Mouse (Mus musculus) testis, postnatal 10 days (tissue): Measurements from ENCODE around the gene Actg2.

ENCODE experiments used
- DNase-seq: peaks from one replicate; pipeline ENCODE4 v3.0.0; 2021; ENCODE audit warnings: low spot score

Gene Actg2

DNA sequence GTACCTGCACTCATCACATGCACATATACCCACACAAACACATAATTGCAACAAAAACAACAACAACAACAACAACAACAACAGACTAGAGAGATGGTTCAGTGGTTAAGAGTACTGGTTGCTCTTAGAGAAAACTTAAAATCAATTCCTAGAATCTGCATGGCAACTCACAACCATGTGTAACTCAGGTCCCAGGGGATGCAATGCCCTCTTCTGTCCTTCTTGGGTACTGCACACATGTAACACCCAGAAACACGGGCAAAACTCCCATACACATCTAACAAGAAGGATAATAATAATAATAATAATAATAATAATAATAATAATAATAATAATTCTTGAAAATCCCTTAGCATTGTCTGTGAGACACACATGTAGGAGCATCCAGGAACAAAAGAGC is 23.6 kb downstream of the Actg2 start:
- DNase-seq = peak; percentile 76

GRCm38 (mm10) chr6:83510210-83510609 is 25.9 kb downstream of the Actg2 start:
- DNase-seq = no peak

DNA sequence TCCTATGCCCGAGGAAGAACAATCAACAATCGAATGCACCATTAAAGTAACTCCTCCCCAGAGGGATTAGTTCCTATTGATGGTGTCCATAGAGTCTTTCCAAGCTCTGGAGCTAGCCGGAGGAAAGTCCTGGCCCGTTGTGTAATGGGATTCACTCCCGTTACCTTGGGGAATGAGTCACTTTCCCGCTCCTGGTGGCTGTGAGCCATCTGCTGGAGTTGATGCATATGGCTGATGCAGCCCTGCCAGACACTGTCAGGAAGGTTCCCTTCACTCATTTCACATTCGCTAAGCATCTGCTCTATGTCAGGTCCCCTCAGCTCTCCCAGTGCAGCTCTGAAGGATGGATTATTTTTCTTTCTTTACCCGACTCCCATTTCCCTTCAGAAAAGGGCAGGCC is 26.6 kb downstream of the Actg2 start:
- DNase-seq = no peak

GRCm38 (mm10) chr6:83507168-83507546 is 28.9 kb downstream of the Actg2 start:
- no peak for DNase-seq

GRCm38 (mm10) chr6:83506258-83507167 is 29.6 kb downstream of the Actg2 start, which contains the start of gene Dguok:
Dguok (minus strand) TSS chr6:83506969.
- DNase-seq = peak; percentile 94

DNA sequence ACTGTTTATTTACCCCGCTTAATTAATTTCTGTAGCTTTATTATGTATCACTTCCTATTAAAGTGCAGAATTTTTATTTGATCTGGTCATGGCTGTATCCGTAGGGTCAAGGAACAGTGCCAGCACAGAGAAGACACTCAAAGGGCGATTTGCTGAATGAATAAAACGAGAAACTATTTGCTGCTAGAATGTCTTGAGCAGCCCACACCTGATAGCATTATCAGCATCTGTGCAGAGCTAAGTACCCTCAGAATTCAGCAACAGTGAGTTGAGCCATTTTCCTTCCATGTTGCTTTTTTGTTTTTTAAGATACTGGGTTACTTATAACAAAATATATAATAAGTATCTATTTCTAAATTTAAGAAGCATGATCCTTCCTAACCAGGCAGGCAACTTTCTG is 30.5 kb downstream of the Actg2 start:
- no peak for DNase-seq

GRCm38 (mm10) chr6:83503361-83503760 is 32.7 kb downstream of the Actg2 start:
- DNase-seq = no peak

DNA sequence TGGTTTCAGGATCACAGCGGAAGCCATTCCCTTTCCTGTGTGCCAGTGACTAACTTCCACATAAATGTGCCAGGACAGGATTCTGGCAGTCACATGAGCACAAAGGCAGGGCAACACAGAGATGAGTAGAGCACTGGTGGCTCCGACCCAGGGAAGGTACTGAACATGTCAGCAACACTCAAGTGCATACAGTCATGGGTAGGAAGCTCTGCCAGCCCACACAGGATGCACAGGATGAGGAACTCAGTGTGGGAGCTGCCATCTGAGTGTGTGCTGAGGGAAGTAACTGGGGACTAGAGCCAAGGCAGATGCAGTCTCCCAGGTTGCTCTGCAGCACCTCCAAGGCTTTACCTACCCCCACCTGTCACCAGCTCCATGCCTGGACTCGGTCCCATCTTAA is 33.4 kb downstream of the Actg2 start:
- no peak for DNase-seq

DNA sequence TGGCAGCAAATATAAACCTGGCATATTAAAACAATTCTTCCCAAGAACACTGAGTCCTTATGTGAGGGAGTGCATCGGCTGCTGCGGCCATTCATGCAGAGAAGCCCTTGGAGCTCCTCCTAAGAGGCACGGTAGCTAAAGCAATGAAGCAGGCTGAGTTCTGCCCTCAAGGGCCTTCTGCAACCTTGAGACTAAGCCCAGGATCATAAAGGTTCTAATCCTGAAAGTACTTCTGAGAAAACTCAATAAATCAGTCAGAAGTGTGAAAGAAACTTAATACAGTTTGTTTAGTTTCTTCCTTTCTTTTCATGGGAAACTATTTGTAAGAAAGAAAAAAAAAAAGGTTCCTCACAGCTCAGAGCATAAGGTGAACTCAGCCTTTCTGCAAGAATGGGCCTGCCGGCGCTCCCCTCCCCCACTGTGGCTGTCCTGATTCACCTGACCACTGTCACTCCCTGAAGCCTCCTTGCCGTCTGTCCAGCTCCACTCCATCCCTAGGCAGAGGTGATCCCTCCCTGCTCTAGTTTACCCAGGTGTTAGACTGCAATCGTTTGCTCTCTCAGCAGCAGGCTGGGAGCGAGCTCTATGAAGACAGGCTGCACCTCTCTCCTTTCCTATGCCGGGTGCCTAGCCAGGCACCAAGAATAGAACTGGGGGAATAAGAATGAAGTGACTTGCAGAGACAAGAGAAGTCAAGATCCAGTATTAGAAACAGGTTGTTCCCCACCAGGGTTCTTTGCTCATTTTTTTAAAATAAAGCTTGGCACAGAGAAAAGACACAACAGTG is 34.3 kb downstream of the Actg2 start:
- DNase-seq = no peak

GRCm38 (mm10) chr6:83500462-83500861 is 35.6 kb downstream of the Actg2 start:
- DNase-seq = peak; percentile 60

DNA sequence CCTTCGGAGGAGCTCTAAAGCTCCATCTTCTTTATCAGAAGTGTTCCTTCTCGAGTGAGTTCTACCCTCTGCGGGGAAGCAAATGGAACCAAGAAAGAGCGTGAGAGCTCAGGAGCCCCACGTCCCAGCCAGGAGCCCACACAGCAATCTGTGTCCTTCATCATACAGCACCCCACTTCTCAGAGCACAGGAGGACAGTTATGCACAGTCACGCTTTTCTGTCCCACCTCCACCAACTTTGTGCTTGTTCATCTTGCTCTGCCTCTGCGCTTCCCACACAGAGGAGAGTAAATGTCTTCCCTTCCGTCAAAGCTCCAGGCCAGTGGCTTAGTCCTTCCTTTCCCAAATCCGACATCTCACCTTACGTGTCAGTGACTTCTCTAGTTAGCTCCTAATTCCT is 37.0 kb downstream of the Actg2 start:
- no peak for DNase-seq

DNA sequence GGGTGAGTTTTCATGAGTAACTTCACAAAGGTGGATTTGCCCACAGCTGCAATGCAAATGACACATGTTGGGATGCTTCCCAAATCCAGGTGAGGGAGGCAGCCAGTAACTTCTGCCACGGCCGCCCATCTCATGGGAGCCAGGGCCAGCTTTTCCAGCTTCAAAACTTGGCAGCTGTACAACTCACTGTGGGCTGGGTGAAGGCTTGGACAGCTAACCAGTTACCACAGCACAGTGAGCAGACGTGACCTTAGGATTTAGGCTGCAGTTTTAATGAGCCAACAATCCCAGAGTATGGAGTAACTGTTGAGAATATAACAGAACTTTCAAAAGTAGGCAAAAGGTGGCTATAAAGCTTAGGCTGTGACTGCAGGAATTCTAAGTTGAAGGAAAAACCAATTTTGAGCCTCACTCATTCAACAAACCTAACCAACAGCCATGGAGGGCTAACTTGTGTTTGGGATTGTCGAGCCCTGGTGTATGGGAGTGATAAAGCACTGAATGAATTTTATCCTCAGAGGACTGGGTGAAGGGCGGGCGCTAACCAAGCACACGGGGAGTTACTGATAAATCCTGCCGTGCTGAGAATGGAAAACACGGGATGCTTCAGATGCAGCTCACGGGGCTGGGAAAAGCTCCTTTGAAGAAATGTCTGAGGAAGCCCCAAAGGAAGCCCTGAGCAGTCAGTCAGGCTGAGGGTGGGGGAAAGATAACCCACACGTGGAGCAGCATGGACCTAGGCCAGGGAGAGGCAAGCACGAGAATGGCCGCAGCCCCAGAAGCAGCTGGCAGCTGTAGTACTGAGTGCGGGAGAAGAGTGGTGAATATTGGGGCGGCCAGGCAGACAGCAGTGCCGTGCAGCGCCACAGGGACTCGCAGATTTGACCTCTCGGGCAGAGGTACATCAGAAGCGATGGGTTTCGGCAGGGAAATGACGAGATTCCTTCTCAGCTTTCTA is 39.0 kb downstream of the Actg2 start:
- no peak for DNase-seq

- DNase-seq = no peak
These were observed 39.9 kb downstream of the Actg2 start for GRCm38 (mm10) chr6:83496009-83496752.

GRCm38 (mm10) chr6:83490622-83491021 is 45.4 kb downstream of the Actg2 start:
- no peak for DNase-seq

- no peak for DNase-seq
These were observed 47.9 kb downstream of the Actg2 start for GRCm38 (mm10) chr6:83488200-83488599.

DNA sequence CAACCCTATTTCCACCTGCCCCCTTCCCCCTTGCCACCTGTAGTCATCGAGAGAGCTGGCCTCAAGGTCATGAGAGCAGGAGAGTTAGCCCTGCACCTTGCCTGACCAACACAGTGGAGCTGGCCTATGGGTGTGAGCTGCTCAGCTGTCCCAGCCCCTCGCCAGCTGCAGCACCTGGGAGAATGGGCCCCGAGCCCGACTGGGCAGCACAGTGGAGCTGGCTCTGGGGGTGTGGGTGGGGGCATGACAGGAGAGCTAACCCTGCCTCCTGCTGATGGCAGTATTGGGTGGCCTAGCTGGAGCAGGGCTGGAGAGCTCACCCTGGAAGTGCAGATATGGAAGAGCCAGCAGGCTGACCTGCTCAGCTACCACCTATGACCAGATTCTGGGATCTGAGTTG is 48.8 kb downstream of the Actg2 start:
- no peak for DNase-seq

DNA sequence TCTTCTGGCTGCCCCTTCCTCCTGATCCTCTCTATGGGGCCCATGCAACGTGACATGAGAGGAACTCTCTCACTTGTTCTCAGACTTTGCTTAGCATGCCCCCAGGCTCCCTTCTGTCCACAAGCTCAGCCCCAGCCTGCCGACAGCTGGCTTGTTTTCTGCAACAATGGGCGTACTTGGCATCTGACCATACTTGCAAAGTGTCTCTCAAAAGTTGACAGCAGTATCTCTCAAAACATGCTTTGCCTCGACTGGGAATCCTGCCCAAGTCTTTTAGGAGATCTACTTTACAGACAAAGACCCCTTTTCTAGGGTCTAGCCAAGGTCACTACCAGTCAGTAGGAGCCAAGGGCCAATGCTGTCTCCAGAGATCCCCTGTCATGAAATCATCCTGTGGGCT is 50.2 kb downstream of the Actg2 start:
- DNase-seq = no peak

- DNase-seq = no peak
These were observed 52.3 kb downstream of the Actg2 start for GRCm38 (mm10) chr6:83483776-83484175.

- DNase-seq = no peak
These were observed 53.5 kb downstream of the Actg2 start for GRCm38 (mm10) chr6:83482418-83483085.

DNA sequence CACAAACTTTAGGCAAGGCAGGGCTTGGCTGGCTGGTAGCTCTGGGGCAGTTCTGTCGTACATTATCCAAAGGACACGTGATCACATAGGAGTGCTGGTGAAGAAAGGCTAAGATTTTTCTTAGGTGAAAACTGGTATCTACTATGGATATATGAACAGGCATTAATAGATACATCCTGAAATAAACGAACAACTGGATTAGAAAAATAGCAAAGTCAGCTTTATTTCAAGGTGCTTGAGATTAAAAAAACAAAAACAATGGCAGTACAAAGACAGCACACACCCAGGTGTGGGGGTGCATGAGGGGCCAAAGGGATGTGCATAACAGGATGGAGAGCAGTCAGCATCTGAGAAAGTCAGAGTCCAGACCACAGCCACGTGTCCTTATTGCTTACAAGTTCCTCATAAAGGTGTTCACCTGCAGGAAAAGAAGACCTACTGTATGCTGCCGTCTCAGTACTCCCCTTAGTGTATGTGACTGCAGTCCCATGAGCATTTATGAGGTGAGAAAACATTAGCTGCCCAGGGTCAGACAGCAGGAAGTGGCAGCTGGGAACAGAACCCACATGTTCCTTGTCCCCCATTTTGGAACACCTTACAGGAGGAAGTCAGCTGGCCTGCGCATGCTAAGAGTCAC is 55.9 kb downstream of the Actg2 start:
- DNase-seq = no peak
